Mouse (Mus musculus) stomach, postnatal 0 days (tissue): Measurements from ENCODE around the gene Fsip1. TPM values are rescaled to one million over a fixed set of nuclear protein-coding genes. Genes with fewer than 3 reads are reported as not detected.

Experiments used
- ATAC-seq: fragments of 200-750 bp; cut with Nextera tagmentation; 2 replicates; pipeline ENCODE4 v1.8.0; 2017; ENCODE audit not compliant: low FRiP score, low TSS enrichment
- DNase-seq: peaks from one replicate; pipeline ENCODE4 v3.0.0-alpha.2; 2016; ENCODE audit warnings: low spot score
- H3K27ac ChIP-seq: fragments of 300-500 bp; sonication (generic); replicated peaks from 2 replicates; pipeline ENCODE4 v1.5.1; 2014; ENCODE audit warnings: mild to moderate bottlenecking, control low read depth
- H3K27me3 ChIP-seq: fragments of 300-500 bp; sonication (generic); 2 replicates; pipeline ENCODE4 v1.6.1; 2014; ENCODE audit warnings: low read length; ENCODE audit not compliant: control insufficient read depth, insufficient read depth
- H3K36me3 ChIP-seq: fragments of 300-500 bp; sonication (generic); 2 replicates; pipeline ENCODE4 v1.6.1; 2014; ENCODE audit warnings: low read length, mixed read lengths; ENCODE audit not compliant: control insufficient read depth, insufficient read depth
- H3K4me1 ChIP-seq: fragments of 300-500 bp; sonication (generic); replicated peaks from 2 replicates; pipeline ENCODE4 v1.6.1; 2014; ENCODE audit warnings: antibody characterized with exemption; ENCODE audit not compliant: control insufficient read depth, insufficient read depth
- H3K4me2 ChIP-seq: fragments of 300-500 bp; sonication (generic); replicated peaks from 2 replicates; pipeline ENCODE4 v1.6.1; 2014; ENCODE audit warnings: low read depth, mild to moderate bottlenecking, control low read depth, moderate library complexity
- H3K4me3 ChIP-seq: fragments of 300-500 bp; sonication (generic); 2 replicates; pipeline ENCODE4 v1.5.1; 2014; ENCODE audit warnings: low read depth, low read length, control low read depth
- H3K9ac ChIP-seq: fragments of 300-500 bp; sonication (generic); 2 replicates; pipeline ENCODE4 v1.6.1; 2014; ENCODE audit warnings: mild to moderate bottlenecking, low read length, control low read depth, mixed read lengths
- H3K9me3 ChIP-seq: fragments of 300-500 bp; sonication (generic); 2 replicates; pipeline ENCODE4 v1.6.1; 2016; ENCODE audit warnings: low read length; ENCODE audit not compliant: control insufficient read depth
- CTCF ChIP-seq: IDR thresholded peaks from 2 replicates; pipeline ENCODE4 v1.5.1; 2016; ENCODE audit warnings: antibody characterized with exemption, low read depth, mild to moderate bottlenecking, moderate library complexity
- EP300 ChIP-seq: optimal IDR thresholded peaks from 2 replicates; pipeline ENCODE3; 2016; ENCODE audit warnings: antibody characterized with exemption
- WGBS: fragments of 180-500 bp; shearing (Covaris S2); extraction: QIAGEN DNeasy Blood & Tissue Kit; methylation state at CpG from one replicate; pipeline ENCODE4 v1.1.7; 2014; 5-methylcytosine and 5-hydroxymethylcytosine counted together
- polyA plus RNA-seq: library from polyadenylated mRNA; unstranded; fragments of >200 nt; fragmentation: Nextera tagmentation; extraction: Ambion mirVana; gene quantifications from 2 replicates; pipeline ENCODE4 v1.2.1, GENCODE M21; 2015

Gene Fsip1
- polyA plus RNA-seq, 1 experiment from 2014 or later: 0.07 TPM

- 81% methylated on average over 9 of the region's 9 CpGs for WGBS
- Histone ChIP-seq H3K9me3 (no peaks in the 10 kb centered on the region), H3K27me3 (no peaks in the 10 kb centered on the region), H3K4me3 (no peak overlapping the region), H3K4me2 (no peak overlapping the region), H3K9ac (no peak overlapping the region), H3K4me1 (no peaks in the 10 kb centered on the region), H3K27ac (no peak overlapping the region), H3K36me3 (no peaks in the 10 kb centered on the region)
- DNase-seq (no peak), ATAC-seq (no peak)
- TF ChIP-seq EP300: no peak
- TF ChIP-seq CTCF: no peak
These were observed 31.7 kb upstream of the Fsip1 start for GRCm38 (mm10) chr2:118288326-118289065.

DNA sequence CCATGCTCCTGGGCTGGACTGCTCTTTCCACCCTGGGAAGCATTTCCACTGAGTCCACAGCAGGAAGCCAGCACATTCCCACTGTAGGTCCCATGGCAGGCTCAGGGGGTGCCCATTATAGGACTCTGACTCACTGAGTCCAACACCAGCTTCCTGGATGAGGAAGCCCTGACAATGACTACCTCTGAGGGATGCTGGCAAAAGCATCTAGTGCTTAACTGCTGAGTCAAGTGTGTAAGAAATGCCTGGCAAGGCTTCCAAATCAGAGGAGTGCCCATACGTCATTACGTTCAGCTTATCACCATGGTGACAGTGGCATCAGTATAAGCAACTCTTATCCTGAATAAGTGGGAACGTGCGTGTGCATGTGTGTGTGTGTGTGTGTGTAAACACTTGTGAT, 30.9 kb upstream of the Fsip1 start:
- no peak overlapping the region for H3K4me2 ChIP-seq
- H3K9me3 ChIP-seq: no peaks in the 10 kb centered on the region
- WGBS: 69% methylated on average over 4 of the region's 4 CpGs
- TF ChIP-seq CTCF (no peak), EP300 (no peak)
- no peak overlapping the region for H3K27ac ChIP-seq
- ATAC-seq: no peak
- no peaks in the 10 kb centered on the region for H3K27me3 ChIP-seq
- DNase-seq: no peak
- no peak overlapping the region for H3K9ac ChIP-seq
- H3K36me3 ChIP-seq: no peaks in the 10 kb centered on the region
- no peaks in the 10 kb centered on the region for H3K4me1 ChIP-seq
- no peak overlapping the region for H3K4me3 ChIP-seq

DNA sequence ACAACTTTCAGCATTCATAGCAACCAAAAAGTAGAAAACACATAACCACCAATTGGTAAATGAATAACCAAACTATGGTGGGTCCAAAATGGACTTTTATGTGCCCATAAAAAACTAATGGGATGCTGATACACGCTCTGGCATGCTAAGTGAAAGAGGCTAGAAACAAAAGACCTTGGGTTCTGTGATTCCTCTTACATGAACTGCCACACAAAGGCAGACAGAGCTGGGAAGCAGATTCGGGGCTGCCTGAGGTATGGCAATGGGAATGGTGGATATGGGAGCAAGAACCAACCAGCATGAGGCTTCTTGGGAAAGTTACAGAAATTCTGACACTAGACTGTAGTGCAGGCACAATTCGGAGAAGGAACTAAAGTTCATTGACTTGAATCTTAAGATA, 25.7 kb upstream of the Fsip1 start:
- Histone ChIP-seq H3K36me3 (no peaks in the 10 kb centered on the region), H3K4me3 (no peak overlapping the region), H3K27me3 (no peaks in the 10 kb centered on the region), H3K4me2 (no peak overlapping the region), H3K9me3 (no peaks in the 10 kb centered on the region), H3K9ac (no peak overlapping the region), H3K4me1 (no peaks in the 10 kb centered on the region), H3K27ac (no peak overlapping the region)
- DNase-seq: no peak
- WGBS: 71% methylated on average over 3 of the region's 3 CpGs
- no peak for ATAC-seq
- TF ChIP-seq EP300: no peak
- TF ChIP-seq CTCF: no peak

- 84% methylated on average over 8 of the region's 8 CpGs for WGBS
- no peaks in the 10 kb centered on the region for H3K36me3 ChIP-seq
- H3K27me3 ChIP-seq: no peaks in the 10 kb centered on the region
- H3K9me3 ChIP-seq: no peaks in the 10 kb centered on the region
- TF ChIP-seq CTCF (no peak), EP300 (no peak)
- no peak overlapping the region for H3K9ac ChIP-seq
- H3K4me2 ChIP-seq: no peak overlapping the region
- DNase-seq: no peak
- no peak overlapping the region for H3K27ac ChIP-seq
- no peak for ATAC-seq
- H3K4me3 ChIP-seq: no peak overlapping the region
- H3K4me1 ChIP-seq: no peaks in the 10 kb centered on the region
These were observed 21.5 kb upstream of the Fsip1 start for GRCm38 (mm10) chr2:118278249-118278648.

DNA sequence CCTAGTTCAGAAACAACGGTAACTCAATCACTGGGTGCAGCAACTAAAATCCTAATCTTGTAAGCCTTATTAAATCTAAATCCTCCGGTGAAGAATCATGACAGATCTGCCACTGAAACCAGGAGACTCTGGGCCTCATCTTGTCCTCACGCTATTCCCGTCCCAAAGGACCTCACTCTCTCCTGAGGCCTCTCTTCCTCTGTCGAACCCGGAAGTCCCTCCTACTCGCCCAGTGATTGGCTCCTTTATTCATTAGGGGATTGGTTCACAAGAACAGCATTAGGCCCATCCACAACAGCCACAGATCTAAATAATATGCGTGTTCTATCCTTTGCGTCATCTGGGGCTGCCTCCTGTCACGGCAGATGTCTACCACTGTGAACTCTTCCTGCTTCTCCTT, 14.8 kb upstream of the Fsip1 start:
- H3K4me3 ChIP-seq: no peak overlapping the region
- H3K4me1 ChIP-seq: no peaks in the 10 kb centered on the region
- TF ChIP-seq CTCF (no peak), EP300 (no peak)
- WGBS: 92% methylated on average over 10 of the region's 10 CpGs
- ATAC-seq (no peak), DNase-seq (no peak)
- H3K27ac ChIP-seq: no peak overlapping the region
- no peaks in the 10 kb centered on the region for H3K9me3 ChIP-seq
- H3K4me2 ChIP-seq: no peak overlapping the region
- no peaks in the 10 kb centered on the region for H3K27me3 ChIP-seq
- no peaks in the 10 kb centered on the region for H3K36me3 ChIP-seq
- H3K9ac ChIP-seq: no peak overlapping the region

DNA sequence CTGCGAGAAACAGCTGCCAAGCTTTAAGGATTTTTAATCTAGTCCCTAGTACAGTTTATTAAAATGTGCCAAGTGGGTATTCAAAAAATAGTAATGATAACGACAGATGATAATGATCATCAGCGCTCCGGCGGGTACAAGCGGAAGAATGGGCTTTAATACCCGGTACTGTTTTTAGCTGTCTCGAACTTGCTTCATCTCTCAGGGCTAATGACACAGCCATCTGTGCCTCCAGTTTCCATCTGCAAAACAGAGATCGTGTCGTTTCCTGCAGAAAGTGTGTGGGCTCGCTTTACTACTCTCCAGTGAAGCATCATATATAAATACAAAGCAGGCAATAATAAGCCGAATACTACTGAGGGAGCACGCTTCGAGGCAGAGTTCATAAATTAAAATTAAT, 13.4 kb upstream of the Fsip1 start:
- Histone ChIP-seq H3K27ac (no peak overlapping the region), H3K27me3 (no peaks in the 10 kb centered on the region), H3K36me3 (no peaks in the 10 kb centered on the region), H3K4me2 (no peak overlapping the region), H3K9me3 (no peaks in the 10 kb centered on the region), H3K9ac (no peak overlapping the region), H3K4me3 (no peak overlapping the region), H3K4me1 (no peaks in the 10 kb centered on the region)
- WGBS: 65% methylated on average over 14 of the region's 14 CpGs
- ATAC-seq (no peak), DNase-seq (no peak)
- TF ChIP-seq EP300: no peak
- no peak for TF ChIP-seq CTCF
